Mouse (Mus musculus): ENCODE measurements around the gene Cnot10.

DNA sequence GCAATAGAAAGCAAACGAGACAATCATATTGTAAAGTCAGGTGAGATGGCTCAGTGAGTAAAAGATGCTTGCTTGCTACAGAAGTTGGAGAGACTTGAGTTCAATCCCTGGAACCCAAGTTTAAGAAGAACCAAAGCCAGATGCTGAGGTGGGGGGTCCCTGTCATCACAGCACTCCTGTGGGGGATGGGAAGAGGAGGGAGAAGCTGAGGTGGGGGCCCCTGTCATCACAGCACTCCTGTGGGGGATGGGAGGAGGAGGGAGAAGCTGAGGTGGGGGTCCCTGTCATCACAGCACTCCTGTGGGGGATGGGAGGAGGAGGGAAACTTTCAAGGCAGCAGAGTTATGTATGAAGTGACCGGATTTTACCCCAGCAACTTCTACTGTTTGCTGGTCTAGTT, 33.6 kb upstream of the Cnot10 start:
- no peak for TF ChIP-seq GATA1 (IDR thresholded peaks at IDR 0.05; ENCODE audit: borderline replicate concordance, low read length)
- no peak for TF ChIP-seq FLI1 (IDR thresholded peaks at IDR 0.05; ENCODE audit: low read length)

Measured in megakaryocyte, embryonic 14.5 days (primary cell).